Mouse (Mus musculus): Measurements from ENCODE around the gene Olfr459.

DNA sequence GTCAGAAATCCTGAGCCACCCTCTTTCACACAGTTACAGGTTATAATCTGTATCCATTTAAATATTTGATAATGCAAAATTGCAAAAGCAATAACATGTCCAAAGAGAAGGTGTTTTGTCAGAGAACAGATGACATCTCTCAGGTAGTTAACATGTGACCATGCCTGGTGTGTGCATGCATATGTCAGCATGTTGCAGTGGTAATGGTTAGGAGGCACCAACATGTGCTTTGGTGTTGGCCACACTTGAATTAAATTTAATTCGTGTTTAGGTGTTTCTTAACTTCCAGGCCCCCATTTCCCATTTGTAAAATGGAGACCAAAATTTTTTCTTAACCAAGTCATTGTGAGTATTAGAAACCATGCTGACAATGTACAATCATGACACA, 12.6 kb downstream of the Olfr459 start:
- TF ChIP-seq CTCF (IDR thresholded peaks at IDR 0.05; ENCODE audit: borderline replicate concordance, extremely low read depth, insufficient read depth, insufficient read length) (no peak), POLR2A (IDR thresholded peaks at IDR 0.05; ENCODE audit: borderline replicate concordance, extremely low read depth, insufficient read depth, insufficient read length, poor library complexity, severe bottlenecking) (no peak)

Measured in brain, embryonic 14.5 days (tissue).